Mouse (Mus musculus): ENCODE results near the gene Nt5m.

DNA sequence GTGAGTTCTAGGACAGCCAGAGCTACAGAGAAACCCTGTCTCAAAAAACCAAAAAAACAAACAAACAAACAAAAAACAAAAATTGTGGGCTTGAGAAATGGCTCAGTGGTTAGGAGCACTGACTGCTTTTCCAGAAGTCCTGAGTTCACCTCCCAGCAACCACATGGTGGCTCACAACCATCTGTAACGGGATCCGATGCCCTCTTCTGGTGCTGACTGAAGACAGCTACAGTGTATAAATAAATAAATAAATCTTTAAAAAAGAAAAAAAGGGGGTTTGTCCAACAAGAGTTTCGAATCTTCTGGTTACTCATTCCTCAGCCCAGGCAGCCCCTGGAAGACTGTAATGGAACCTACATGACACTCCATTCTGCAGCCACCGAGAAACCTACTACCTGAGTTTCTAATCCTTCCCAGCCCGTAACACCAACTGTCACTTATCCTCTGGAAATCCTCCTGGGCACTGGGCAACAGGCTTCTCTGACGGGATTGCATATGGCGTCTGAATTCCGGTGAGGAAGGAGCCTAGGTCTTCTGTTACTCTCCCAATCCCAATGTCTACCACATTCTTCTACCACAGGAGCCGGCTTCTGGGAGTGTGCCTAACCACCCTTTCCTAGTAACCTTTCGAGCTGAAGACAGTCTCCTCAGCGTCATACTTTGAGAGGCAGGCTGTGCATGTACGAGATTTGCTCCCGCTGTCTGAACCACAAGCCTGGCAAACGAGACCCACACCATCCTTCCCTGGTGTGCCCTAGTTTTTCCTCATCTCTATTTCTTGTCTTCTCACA is 30.9 kb upstream of the Nt5m start:
- TF ChIP-seq REST (IDR thresholded peaks at IDR 0.05; ENCODE audit: insufficient read depth, insufficient read length), result no peak
- no peak for TF ChIP-seq POLR2A (IDR thresholded peaks at IDR 0.05; ENCODE audit: insufficient read length, low read depth)
- TF ChIP-seq TCF12 (IDR thresholded peaks at IDR 0.05; ENCODE audit: insufficient read depth, poor library complexity, severe bottlenecking), result no peak
- no peak for TF ChIP-seq E2F4 (IDR thresholded peaks at IDR 0.05; ENCODE audit: insufficient read depth)
- no peak for TF ChIP-seq MYOD1 (IDR thresholded peaks at IDR 0.05; ENCODE audit: control insufficient read depth in 1 of 3, insufficient read length in 2 of 3, low read depth in 2 of 3)
- TF ChIP-seq TCF3 (IDR thresholded peaks at IDR 0.05; ENCODE audit: insufficient read length, low read depth), result no peak
- TF ChIP-seq MAX (IDR thresholded peaks at IDR 0.05; ENCODE audit: low read depth), result no peak
- TF ChIP-seq POLR2AphosphoS2 (IDR thresholded peaks at IDR 0.05; ENCODE audit: insufficient read length, low read depth), result peak; percentile 35
- TF ChIP-seq USF1 (IDR thresholded peaks at IDR 0.05; ENCODE audit: low read depth), result no peak
- TF ChIP-seq MYOG (IDR thresholded peaks at IDR 0.05; ENCODE audit: control insufficient read depth in 1 of 3, insufficient read depth in 1 of 3, insufficient read length in 2 of 3, low read depth in 2 of 3), result no peak
